Mouse (Mus musculus): ENCODE results near the gene Gpr156.
"Not testable (repeated sequence)": the region's sequence is repeated elsewhere in the genome, so short reads cannot be mapped to it uniquely, and the experiment has no call there.

Gene Gpr156

DNA sequence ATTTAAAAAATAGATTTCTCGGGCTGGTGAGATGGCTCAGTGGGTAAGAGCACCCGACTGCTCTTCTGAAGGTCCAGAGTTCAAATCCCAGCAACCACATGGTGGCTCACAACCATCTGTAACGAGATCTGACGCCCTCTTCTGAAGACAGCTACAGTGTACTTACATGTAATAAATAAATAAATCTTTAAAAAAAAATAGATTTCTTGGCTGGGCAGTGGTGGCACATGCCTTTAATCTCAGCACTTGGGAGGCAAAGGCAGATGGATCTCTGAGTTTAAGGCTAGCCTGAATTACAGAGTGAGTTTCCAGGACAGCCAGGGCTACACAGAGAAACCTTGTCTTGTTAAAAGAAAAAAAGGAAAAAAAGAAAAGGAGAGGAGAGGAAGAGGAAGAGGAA is 46.4 kb downstream of the Gpr156 start:
- not testable (repeated sequence) for DNase-seq

DNA sequence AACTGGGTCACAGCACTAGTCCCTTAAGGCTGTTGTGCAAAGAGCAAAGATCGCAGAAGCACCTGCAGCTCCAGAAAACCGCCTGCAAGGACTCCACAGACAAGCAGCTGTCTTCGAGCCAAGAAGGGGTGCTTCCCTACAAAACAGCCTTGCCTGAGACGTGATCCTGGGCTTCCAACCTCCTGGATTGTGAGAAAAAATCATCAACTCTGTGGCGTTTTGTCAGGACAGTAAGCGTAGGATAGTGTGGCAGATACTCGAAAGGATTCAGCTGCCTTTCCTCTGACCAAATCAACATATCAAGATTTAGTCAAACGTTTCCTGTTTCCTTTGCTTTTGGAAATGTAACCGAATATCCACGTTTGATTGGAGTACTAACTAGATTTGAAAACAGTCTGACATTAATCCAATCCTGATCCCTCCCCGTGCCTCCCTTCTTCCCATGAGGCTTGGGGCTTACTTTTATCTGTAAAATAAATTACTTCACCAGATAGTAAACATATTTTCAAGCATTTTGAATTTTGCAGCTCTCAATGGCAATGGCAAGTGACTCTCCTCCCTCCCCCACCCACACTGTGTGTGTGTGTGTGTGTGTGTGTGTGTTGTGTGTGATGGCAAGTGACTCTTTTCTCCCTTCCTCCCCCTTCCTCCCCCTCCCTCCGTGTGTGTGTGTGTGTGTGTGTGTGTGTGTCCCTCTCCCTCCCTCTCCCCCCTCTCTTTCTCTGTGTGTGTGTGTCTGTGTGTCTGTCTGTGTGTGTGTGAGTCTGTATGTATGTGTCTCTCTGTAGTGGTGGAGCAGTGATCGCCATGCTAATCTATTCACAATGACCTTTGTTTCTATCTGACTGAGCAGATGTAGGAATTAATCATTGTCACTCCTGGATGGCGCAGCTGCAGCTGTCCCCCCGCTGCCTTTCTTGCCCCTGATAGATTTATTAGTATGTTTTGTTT is 47.3 kb downstream of the Gpr156 start:
- DNase-seq = no peak

DNA sequence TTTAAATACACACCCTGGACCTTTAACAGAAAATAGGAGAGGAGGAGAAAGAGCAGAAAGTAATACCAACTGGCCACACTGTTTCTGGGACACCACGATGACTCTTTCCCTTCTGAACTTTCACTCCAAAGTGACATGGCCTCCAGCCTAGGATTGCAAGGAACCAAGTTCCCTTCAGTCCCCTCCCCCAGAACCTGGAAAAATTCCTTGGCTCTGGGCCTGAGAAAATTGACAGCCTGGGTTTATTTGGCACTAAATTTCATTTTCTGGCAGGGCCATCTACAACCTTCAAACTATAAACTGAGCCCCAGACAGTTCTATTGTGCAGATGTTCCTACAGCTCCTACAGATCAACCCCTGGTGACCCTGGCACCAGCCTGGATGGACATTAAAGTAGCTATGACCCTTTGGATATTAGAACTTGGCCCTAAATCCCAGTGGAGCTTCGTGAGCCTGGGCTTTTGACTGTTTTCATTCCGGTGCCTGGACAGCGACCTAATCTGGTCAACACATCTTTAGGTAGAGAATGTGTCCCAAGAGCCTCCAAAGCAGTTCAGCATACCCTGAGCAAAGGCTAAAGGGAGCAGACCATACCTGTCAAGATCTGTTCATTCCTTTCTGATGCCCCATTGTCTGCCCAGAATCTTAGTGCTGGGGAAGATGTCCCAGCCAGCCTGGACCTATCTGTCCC is 48.2 kb downstream of the Gpr156 start:
- no peak for DNase-seq

DNA sequence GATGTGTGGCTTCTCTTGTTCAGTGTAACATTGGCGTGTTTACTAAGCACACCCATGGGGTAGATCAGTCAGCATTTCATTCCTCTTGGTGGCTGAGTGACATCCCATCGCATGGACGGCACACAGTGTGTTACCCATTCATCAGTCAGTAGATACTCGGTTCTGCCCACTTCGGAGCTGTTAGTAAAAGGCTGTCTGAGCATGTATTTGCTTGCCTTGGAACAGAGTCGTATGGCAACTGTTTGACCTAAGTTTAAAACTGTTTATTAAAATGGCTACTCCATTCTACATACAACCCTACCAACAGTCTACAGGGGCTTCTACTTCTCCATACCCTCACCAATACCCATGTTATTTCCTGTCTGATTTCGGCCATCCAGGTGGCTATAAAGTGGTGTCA is 50.6 kb downstream of the Gpr156 start:
- DNase-seq = no peak

DNA sequence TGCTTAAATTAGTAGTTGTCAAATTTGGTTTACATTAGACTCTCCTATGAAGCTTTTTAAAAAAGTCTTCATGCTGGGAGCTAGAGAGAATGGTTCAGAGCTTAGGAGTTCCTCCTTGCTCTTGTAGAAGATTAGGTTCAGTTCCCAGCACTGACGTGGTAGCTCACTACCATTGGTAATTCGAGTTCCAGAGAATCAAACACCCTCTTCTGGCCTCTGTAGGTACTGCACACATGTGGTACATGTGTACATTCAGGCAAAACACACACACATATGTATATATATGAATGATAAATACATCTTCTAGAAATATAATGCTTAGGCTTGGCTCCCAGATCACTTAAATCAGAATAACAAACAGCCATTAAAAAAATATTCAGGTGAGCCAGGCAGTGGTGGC is 51.1 kb downstream of the Gpr156 start:
- no peak for DNase-seq

DNA sequence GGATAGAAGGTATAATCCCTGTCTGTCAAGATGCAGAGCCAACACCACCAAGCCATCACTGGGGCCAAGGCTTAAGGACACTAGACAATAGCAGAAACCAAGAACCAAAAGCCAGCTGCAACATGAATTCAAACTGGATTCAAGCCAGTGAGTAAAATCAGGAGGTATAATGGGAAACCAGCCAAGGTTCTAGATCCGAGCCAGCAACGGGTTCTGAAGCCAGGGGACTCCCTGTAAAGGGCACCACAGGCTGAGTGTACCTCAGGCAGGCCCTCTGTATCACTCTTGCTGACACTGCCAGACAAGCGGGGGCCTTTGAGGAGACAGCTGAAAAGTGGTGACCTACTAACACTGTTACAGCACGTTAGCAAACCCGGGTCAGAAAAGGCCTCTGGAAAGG is 55.2 kb downstream of the Gpr156 start:
- DNase-seq = no peak

DNA sequence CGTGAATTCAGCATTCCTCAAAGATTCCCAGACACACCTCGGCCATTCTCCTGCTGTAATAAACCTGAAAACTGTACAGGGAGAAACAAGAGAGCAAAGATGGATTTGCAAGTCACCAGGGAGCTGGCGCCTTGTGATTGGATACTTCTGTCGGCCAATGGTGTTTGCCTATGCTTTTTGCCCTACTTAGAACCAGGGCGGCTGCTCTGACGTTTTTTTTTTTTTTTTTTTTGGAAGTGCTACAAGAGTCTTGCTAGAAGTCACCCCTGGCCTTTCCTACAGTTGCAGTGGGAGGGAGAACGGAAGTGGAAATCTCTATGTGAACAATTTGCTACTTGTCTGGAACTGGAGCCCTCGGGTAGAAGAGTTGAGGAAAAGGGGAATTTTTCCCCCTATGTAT is 56.1 kb downstream of the Gpr156 start:
- no peak for DNase-seq

DNA sequence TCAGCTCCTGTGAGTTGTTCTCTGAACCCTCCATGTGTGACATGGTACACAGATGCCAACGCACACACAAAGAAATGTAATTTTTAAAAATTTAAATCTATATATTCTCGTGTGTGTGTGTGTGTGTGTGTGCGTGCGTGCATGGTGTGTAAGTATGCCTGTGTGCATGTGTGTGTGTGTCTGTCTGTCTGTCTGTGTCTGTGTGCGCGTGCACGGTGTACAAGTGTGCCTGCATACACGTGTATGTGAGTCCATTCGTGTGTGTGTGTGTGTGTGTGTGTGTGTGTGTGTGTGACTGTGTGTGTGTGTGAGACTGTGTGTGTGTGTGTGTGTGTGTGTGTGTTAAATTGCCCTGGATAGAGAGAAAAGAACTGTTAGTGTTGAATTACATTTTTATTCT is 56.9 kb downstream of the Gpr156 start:
- DNase-seq = not testable (repeated sequence)

DNA sequence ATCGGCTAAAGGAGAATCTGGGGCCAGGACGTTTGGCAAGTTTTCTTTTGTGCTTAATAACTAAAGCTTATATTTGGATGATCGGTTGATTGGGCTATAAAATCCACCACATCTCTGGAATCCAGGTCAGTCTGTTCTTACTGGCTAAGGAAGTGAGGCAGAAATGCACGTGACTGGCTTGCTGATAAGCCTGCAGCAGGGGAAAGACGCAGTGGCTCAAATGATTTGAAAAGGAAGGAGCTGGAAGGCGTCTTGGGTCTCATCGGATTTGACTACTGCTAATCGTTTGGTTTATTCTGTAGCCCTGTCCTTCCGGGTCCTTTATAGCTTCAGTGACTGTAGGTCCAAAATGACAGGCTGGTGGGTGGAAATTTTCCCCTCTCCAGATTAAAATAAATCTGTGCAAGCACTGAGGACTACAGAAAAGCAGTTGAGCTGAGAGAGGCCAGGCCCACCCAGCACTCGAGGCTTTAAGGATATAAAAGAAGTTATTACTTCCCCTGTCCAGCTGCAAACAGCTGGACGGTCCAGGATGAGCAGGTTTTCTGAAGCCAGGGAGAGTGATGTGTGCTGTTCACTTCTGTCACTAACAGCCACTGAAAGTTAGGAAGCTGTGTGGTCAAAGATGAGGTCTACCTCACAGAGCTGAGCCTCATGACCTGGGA is 57.7 kb downstream of the Gpr156 start:
- DNase-seq = peak; percentile 35

DNA sequence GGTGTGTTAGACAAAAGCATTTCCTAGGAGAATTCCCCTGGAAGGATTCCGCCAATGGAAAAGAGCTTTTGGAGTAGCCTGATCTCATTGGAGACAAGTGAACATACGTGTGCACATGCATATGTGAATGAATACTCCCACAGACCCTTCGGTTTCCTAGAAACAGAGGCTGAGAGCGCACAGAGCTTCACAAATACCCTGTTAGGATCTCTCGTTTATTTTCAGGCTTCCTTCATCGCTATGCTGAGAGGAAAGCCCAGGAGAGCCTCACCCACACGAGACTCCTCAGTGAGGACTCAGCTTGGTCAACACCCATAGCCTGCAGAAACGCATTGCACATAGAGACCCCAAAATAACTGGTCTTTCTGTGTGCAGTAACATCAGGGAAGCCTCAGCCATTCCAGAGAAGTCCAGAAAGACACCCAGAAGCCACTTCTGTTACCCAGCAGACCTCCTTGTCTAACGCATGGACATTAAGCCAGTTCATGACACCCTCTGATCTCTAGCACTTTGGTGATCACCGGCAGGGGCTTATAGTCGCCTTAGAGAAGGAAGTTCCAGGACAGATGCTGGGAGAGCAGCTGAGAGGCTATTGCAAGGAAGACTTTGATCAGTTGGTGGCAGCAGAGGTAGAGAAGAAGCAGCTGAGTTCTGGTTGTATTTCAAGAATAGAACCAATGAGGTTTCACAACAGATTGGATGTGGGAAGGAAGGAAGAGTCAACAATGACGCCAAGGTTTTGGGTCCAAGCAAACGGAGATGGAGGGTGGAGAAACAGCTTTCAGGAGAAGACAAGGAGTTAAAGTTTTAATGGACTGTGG is 58.4 kb downstream of the Gpr156 start:
- DNase-seq = peak; percentile 37

DNA sequence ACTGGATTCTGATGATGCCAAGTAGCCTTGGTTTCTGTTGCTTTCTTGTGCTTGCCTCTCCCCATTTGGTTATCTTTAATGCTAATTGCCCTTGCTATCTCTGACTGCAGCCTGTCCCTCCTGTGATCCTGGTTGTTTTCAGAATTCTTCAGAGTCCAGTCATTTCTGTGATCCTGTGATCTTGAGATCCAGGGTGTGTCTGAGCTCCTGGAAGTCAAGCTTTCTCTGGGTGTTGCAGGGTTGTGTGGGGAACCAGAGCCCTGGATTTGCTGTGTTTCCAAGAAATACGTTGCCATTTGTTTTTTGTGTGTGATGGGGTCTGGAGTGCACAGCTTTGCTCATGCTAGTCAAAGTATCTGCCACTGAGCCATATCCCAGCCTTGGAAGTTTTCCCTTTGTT is 65.6 kb downstream of the Gpr156 start:
- DNase-seq = no peak

DNA sequence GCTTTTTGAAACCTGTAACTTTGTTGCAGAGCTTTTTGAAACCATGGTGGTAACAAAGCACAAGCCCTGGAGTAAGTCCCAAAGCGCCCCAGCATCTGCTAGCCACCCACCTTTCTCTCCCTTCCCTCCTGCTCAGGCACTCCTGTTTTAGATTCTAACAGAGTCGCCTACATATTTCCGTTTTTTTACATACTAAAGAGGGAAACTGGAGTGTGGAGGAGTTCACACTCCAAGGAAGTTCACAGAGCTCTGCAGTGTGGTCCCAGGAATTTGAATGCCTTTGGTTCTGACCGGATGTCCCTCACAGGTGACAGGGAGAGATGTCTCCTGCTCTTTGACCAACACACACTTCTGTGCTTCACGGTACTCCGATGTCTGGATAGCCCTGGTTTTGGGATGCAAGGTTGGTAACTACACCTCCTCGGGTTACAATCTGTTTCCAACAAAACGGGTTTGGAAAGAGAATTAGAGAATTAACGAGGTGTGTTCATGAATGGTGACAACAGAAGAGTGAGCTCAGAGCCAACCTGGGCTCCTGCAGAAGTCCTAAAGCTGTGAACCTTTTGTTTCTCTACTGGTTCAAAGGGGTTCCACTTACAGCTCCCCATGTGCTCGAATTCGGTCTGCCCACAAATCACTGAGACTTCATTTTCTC is 72.0 kb downstream of the Gpr156 start:
- no peak for DNase-seq

DNA sequence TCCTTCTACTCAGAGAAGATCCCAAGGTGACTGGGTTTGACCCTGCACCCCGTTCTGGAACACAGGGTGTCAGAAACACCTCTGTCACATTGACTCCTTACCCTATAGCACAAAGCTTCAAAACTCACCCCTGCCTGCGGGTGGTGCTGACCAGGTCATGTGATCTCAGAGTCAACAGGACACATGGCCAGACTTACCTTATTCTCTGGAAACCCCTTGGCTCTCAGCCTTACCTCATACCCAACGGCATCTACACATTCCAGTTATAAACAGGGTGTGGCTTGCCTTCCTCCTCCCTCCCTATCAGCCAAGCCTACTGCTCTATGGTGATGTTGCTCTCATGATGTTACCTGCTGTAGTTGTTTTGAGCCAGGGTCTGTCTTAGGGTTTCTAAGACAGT is 73.5 kb downstream of the Gpr156 start:
- DNase-seq = no peak

DNA sequence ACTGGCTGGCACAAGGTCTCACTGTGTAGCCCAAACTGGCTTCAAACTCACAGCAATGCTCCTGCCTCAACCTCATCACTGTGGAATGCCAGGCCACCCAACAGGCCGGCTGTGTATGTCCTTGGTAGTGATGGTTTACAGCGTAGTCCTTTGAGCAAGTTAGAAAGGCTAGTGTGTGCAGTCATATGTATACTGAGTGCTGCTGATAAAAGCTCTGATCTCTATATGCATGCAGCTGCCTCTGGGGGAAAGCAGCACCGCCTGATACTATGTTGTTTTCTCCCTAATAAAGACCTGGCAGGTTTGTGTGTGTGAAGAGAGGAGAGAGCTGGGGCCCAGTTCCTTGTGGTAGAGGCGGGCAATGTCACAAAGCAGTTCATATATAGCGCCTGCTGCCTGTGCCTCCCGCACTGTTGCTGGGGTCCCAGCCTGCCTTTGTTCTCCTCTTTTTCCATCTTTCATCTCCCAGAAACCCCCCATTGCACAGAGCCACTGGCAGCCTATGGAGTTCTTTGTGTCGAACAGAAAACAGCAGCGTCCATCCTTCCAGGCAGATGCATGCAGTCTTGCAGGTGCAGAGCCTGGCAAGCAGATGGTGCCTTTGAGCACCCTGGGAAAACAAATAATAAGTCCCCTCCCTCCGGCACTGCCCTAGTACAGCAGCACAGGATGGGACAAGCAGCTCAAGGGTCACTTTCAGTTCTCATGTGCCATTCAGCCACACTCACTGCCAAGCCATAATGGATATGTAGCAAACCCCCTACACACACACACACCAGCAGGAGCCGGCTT is 74.5 kb downstream of the Gpr156 start:
- DNase-seq = peak; percentile 18

DNA sequence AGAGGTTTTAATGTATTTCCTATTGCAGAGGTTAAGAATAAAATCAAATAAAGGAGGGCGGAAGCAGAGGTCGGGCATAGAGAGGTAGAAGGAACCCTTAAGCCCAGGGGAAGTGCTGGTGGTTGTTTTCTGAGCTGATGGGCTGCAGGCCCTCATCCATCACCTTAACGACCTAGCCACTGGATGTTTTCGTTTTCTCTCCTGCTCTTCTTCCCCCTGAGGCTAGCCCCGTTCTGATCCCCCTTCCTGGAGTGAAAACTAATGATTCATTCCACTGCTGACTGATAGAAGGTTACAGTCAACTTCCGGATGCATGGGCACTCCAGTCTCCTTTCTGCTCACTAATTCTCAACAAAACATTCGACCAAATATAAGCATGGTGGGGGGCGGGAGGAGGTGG is 76.5 kb downstream of the Gpr156 start:
- no peak for DNase-seq

DNA sequence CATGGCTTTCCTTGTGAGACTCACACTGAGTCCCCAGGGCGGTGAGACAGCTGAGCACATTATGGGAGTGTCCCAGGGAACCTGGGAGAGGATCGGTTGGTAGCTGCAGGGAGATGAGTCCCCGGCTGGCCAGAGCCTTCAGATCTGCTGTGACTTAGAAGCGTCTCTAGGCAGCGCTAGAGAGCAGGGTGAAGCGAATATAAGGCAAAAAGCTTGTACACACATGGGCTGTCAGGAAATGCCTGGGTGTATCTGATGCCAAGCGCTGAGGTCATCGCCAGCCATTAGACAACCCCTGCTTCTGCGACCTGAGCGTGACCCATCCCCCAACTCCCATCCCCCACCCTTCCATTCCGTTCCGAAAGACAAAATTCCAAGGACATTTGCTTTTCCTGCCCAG is 78.4 kb downstream of the Gpr156 start:
- peak; percentile 45 for DNase-seq

DNA sequence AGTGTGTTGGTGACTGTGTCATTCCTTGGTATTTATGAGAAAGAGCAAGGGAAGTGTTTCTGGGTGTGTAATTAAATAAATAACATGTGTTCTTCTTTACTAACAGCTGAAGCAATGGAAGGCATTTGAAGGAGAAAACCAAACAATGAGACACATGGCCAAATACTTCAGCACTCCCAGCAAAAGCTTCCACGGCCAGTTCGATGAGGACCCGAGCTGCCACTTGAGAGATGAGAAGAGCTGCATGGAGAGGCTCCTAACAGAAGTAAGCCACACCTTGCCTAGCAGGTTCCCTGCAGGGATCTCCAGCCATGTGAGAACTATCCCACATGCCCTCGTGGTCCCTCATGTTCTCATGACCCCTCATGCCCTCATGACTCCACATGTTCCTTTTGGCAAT is 81.5 kb downstream of the Gpr156 start:
- no peak for DNase-seq

DNA sequence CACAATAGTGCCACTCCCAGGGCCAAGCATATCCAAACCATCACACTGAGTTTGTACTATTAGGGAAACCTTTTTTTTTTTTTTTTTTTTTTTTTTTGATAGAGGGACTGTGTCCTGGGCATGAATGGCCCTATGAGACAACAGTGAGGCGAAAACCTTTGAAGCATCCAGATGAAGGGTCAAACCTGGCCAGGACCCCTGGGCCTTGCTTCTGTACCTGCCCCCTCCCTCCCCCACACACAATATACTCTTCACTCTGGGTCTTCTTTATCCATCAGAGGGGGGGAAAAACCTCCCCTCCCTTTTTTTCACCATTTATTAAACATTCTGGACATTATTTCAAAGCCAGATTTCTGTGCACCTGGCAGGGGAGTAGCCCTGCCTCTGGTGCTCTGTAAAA is 83.5 kb downstream of the Gpr156 start:
- no peak for DNase-seq

DNA sequence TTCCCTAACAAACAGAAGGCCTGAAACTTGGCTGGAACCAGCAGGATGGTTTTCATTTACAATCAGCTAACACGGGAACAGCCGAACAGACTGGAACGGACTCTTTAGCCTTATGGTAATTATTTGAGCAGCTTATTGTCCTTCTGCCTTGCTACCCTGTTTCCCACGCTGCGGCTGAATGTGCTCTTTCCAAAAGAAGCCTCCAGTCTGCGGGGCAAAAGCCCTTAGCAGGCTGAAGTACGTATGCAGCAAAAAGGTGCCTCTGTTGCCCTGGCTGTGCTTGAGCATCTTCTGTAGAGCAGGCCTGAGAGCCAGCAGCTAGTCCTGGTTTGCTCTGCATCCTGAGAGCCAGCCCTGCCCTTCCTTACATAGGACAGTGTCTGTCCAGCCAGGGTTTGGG is 83.9 kb downstream of the Gpr156 start:
- no peak for DNase-seq

DNA sequence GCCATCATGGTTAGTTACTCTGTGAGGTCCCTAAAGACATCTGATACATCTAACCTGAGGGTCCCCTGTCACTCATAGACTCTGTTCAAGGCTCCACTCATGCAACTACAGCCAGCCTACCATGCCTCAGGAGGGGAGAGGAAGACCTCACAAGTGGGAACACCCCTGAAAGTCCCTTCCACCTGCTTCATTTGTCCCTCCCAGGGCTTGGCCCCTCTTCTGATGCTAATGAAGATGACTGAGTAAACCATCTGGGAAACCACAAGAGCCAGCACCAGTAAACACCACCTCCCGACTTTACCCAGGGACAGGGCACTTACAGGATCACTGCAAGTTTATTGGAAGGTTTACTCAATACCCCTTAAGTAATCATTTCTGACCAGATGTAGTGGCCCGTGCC is 85.5 kb downstream of the Gpr156 start:
- no peak for DNase-seq

DNA sequence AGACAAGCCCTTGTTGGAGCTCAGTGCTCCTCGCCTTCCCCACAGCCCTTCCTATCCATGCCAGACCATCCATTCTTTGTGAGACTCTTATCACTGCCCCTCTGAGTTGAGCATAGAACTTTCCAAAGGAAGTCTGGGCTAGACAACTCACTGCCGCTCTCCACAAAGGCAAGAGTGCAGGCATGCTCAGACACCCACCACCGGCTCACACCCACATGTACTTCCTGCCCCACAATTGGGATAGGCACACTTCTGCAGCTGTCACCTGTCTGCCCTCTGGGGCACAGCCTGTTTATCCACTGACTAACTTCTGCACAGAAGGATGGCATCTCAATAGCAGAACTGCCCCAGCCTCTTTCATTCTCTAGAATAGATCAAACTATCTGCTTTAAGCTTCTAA is 86.2 kb downstream of the Gpr156 start:
- no peak for DNase-seq
